Mouse (Mus musculus): ENCODE data around the gene Ssh3.

GRCm38 (mm10) chr19:4298322-4299121 lies 29.5 kb upstream of the Ssh3 start:
- TF ChIP-seq POLR2A (IDR thresholded peaks at IDR 0.05; ENCODE audit: extremely low read depth, insufficient read depth, low read length) (no peak), CTCF (IDR thresholded peaks at IDR 0.05; ENCODE audit: extremely low read depth, insufficient read depth, low read length) (no peak)

All from cortical plate, adult 2 months (tissue).